Mouse (Mus musculus) common myeloid progenitor, adult 5-6 weeks (primary cell): ENCODE data around the gene Parn. TPM values are rescaled to one million over a fixed set of nuclear protein-coding genes. Genes with fewer than 3 reads are reported as not detected.
"Not testable (repeated sequence)": the region's sequence is repeated elsewhere in the genome, so short reads cannot be mapped to it uniquely, and the experiment has no call there.

Experiments
- ATAC-seq: replicated peaks from 2 replicates; pipeline ENCODE4 v1.8.0; 2016; ENCODE audit warnings: low read depth, mild to moderate bottlenecking, moderate TSS enrichment, inconsistent platforms; ENCODE audit not compliant: poor library complexity, severe bottlenecking
- total RNA-seq: library from RNA; stranded (forward); fragments of 200-1000, 187-1606 nt; gene quantifications from 2 replicates; pipeline ENCODE4 v1.2.3, GENCODE M21; 2017

The Parn gene
- total RNA-seq, 1 experiment from 2014 or later, result 57.2 TPM

- not testable (repeated sequence) for ATAC-seq
Measured at GRCm38 (mm10) chr16:13638198-13638597, 29.8 kb downstream of the Parn start.

DNA sequence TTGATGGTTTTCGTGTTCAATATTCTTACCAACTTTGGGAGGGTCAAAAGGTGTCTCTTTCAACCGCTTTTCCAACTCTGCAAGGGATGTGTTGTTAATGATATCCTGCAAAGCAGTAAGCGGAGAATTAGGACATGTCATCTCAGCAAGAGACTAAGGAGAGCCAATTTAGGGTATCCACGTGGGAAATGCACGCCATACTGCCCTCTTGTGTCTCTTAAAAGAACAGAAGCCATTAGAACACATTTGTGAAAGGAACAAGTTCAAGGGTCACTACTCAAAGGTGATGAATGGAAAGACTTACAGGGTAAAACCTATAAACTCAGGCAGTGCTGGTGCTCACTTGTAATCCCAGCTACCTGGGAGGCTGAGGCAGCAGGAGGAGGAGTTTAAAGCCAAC is 39.6 kb downstream of the Parn start:
- ATAC-seq, result 0 out of 2 replicates have a peak, but pooled peaks have one; percentile 36

DNA sequence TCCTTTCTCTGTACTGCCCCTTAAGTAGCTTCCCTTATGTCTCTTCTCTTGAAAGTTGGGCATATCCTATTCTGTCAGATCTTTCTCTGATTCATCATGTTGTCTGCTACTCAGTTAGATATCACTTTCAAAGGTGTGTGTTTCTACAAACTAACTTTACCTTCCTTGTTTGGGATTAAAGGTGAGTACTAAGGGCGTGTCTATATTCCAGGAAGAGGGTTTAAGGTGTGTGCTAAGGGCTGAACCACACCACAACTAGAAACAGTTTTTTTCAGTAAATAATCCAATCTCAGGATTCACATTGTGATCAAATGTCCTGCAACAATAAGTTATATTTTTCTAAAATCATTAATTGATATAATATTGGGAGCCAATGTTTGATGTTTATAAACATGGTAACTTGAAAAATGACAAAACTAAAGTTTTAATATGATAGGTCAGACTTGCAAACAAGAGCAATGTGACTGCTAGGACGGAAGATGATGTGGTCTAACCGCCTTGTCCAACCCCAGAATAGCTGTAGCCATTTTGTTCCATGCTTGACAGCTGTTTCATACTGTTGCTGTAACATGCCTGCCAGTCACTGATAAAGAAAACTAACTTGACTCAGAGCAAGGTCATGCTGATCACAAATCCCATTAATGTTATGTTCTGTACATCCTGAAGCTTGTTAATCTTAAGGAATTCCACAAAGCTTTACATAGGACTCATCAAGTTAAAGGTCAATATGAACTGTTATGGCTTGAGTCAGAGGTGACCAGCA is 46.0 kb downstream of the Parn start:
- ATAC-seq, result no peak

DNA sequence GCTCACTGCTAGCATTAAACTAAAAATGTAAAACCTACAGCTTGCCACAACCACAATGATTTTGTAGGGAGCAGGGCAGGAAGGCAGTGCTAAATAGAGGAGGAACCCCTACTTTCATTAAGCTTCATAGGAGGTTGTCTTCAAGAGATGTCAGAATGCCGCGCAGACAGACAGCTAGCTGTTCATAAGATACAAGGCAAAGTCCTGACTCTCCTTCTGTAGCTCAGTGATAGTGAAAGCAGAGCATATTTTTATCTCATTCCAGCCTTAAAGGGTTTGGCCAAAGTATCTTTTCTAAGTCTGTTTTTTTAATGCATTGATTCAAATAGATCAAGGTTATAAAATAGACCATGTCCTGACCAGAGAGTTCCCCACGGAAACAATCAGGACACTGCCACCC is 47.8 kb downstream of the Parn start:
- no peak for ATAC-seq

DNA sequence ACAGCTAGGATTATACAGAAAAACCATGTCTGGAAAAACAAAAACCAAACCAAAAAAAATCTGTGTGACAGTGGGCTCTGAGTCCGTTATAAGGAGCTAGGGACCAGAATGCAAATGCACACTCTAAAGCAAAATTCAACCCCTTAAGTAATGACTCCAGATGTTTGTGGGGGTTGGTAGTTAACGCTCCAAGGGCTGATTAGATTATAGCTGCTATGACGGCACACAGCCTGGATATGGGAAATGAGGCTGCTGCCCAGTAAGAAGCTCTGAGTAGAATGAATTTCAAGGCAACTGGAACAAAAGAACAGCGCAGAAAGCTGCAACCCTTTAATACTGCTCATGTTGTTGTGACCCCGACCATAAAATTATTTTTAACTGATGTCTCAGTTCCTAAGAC is 52.7 kb downstream of the Parn start:
- no peak for ATAC-seq

- no peak for ATAC-seq
Measured at GRCm38 (mm10) chr16:13612571-13612970, 55.4 kb downstream of the Parn start.

DNA sequence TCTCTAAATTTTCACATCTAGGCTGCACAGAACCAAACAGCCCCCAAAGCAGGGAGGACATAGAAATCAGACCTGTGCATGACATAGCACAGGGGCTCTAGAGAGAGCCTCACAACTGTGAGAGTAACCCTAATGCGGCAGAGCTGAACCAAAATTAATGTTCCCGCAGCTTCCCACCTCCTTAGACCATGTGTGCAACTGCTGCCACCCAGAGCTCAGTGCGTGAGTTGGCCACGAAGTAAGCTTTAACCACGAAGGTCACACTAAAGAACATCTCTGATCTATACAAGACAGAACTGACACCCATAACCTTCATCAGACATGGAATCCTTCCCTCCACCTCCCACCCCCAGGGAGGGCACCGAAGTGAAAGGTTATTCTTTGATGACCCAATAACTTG is 55.9 kb downstream of the Parn start:
- no peak for ATAC-seq

GRCm38 (mm10) chr16:13611399-13611798 is 56.6 kb downstream of the Parn start:
- ATAC-seq, result no peak

GRCm38 (mm10) chr16:13610951-13611381 is 57.0 kb downstream of the Parn start:
- ATAC-seq, result no peak

GRCm38 (mm10) chr16:13608705-13609085 is 59.3 kb downstream of the Parn start:
- no peak for ATAC-seq

DNA sequence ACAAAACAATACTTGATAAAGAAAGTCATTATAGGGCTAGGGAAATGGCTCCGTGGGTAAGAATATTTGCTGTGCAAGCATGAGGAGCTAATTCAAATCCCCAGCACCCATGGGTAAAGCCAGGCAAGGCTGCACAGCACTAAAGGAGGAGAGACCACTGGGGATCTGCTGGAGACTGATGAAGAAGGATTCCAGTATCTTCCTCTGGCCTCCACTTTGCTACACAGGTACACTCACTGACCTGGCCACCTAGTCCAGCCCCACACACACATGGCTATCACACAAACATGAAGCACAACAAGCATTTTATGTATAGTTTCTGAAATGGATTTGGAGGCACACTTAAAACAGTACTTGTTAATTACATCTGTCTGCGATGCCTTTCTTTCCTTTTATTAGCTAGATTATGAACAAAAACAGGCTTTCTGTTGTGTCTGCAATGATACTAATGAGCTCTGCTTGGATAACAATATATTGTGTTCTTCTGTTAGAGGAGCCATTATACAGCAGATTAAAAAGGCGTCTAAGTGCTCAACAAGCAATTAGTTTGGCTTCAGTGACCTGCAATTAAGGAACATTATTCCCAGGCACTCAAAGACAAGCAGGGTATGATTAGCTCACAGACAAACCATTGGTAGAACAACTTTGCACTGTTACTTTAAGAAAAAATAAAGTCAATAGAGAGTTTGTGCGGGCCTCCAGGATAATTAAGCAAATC is 59.8 kb downstream of the Parn start:
- no peak for ATAC-seq

GRCm38 (mm10) chr16:13602779-13603178 is 65.2 kb downstream of the Parn start:
- no peak for ATAC-seq

- ATAC-seq, result no peak
Measured at GRCm38 (mm10) chr16:13589049-13589408, 78.9 kb downstream of the Parn start.

DNA sequence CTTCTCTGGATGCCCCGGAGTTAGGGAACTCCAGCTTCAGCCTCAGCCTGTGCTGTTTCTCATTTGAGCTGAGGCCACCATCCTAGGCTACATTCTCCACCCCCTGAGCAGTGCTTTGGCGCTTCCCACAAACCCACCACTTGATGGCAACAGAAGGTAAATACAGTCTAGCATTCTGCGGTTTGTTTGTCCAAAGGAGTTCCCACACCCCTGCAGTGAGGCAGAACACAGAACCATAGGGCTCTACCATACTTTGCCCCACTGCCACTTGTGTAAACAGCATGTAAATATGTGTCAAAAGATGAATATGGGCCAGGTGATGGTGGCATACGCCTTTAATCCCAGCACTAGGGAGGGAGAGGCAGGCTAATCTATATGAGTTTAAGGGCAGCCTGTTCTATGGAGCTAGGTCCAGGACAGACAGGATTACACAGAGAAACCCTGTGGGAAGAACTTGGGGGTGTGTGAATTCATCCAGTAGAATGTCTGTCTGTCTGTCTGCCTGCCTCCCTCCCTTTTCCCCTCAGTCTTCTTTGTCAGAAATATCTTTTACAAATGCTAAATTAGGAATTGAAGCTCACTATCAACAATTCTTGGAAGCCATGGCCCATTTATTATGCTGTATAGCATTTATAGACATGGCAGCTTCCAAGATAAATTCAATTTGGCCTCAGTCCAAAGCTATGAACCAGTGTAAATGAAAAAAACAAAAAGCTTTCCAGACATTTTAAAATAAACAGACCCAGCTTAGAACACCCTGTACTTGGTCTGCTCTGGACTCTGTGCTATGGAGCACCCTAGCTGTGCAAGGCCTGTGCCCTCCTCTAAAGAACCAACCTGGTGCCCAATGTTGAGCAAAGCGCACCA is 79.6 kb downstream of the Parn start:
- ATAC-seq, result no peak

GRCm38 (mm10) chr16:13585234-13585633 is 82.7 kb downstream of the Parn start:
- no peak for ATAC-seq

- no peak for ATAC-seq
Measured at GRCm38 (mm10) chr16:13580784-13581183, 87.2 kb downstream of the Parn start.

GRCm38 (mm10) chr16:13580016-13580415 is 88.0 kb downstream of the Parn start:
- ATAC-seq, result no peak

DNA sequence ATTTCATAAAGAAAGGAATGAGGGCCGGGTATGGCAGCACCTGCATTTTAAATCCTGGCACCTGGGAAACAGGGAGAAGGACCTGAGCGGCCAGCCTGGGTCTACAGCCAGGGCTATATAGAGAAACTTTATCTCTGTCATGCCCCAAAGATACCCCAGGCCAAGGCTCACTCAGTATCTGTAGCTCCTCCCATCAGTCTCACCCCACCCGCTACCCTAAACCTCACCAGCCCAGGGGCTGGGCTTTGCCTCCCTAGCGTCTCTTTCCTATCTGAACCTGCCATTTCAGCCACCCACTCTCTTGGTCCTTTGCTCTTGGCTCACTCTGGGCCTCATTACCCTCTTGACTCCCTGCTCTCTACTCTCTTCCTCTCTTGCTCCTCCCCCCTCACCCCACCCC is 92.7 kb downstream of the Parn start:
- ATAC-seq, result no peak; the same call in 1 of the 2 replicates

GRCm38 (mm10) chr16:13568280-13568679 is 99.7 kb downstream of the Parn start:
- ATAC-seq, result no peak

GRCm38 (mm10) chr16:13567614-13568013 is 100.4 kb downstream of the Parn start:
- ATAC-seq, result no peak

GRCm38 (mm10) chr16:13566351-13566750 is 101.6 kb downstream of the Parn start:
- no peak for ATAC-seq
